Mouse (Mus musculus) Muller cell, postnatal 12 days (primary cell): ENCODE results near the gene Rsph14.
"Not testable (repeated sequence)": the region's sequence is repeated elsewhere in the genome, so short reads cannot be mapped to it uniquely, and the experiment has no call there.

Experiments
- DNase-seq: peaks from one replicate; pipeline ENCODE4 v3.0.0-alpha.2; 2015; ENCODE audit errors: inconsistent ontology term

The Rsph14 gene

DNA sequence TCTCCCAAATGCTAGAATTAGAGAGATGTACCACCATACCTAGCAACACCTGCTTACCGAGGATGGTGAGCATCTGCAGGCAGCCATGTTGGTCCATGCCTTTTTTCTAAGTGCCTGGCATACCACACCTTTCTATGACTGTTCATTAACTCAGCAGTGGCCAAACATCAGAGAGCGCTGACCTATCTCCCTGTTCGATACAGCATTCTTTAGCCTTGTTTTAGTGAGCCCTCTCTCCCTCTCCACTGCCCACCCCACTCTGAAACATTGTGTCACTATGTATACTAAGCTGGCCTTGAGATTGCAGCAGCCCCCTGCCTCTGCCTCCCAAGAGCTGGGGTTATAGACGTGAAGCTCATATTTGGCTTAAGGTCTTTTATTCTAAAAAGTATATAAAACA is 21.3 kb upstream of the Rsph14 start:
- DNase-seq, result no peak

GRCm38 (mm10) chr10:75052902-75053301 is 20.5 kb upstream of the Rsph14 start:
- no peak for DNase-seq

DNA sequence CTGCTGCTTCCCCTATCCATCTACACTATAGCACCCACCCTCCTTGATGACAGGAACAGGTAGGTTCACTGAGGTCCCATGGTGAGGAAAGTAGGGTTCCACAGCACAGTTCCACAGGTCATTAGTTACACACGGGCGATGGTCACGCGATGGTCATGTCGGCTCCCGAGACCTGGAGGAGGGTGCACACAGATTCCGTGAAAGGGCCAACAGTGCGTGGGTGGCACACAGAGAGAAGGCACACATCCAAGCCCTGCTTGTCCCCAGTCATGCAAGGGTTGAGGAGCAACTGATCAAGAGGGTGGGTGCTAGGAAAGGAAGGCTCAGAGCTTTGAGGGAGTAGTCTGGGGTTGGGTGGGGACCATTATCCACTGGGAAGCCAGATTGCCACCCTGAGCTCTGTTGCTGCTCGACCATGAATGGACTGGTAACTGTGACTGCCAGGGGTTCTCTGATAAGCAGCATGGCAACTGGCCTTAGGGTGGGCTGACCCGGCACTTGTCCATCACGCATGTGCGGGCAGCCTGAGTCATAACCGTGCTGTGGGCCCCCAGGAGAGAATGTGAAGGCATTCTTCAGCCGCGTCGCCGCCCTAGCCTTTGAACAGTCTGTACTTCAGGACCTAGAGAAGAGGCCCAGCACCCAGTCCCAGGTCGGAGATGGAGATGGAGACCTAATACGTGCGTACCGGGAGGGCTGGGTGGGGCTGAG is 19.1 kb upstream of the Rsph14 start:
- no peak for DNase-seq

DNA sequence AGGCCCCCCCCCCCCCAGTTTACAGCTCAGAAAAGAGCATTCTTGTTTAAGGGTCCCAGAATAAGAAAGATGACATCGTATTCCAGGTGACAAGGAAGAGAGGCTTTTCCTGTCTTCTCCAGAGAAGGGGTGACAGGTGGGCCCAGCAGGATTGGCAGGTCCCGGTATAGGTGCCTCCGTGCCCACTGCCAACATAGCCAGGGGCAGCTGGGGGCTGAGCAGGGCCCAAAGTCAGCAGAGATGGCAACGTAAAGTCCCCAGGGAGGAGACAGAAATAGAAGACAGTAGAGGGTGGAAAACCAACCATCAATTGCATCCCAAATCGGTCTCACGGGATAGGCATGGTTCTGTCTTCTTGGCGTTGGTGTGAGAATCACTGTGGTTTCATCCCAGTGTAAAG is 16.3 kb upstream of the Rsph14 start:
- no peak for DNase-seq

DNA sequence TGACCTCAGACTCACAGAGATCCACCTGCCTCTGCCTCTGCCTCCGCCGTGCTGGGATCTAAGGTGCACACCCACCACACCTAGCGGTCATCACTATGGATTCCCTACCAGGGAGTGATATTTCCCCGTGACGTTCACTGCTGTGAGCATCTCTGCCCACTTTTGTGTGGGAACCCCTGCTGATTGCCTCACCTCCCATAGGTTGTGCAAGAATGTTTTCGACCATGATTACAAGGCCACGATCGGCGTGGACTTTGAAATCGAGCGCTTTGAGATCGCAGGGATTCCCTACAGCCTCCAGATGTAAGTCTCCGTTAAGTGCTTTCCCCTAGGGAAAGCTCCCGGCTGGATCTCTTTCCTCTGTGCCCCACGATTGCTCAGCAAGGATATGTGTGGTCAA is 13.4 kb upstream of the Rsph14 start:
- no peak for DNase-seq

DNA sequence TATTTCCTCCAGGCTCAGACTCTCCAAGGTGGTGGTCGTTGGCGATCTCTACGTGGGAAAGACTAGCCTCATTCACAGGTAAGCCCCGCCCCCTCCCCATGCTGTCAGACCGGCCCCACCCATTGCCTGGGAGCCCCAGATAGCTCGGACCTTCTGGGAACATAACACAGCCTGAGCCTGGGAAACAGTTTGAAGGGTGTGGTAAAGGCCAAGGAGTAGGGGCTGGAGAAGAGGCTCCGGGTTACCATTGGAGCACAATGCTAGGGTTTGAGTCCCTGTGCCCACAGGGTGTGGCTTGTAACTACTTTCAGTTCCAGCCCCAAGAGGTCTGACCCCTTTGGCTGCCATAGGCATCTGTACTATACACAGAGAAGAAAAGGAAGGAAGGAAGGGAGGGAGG is 12.1 kb upstream of the Rsph14 start:
- DNase-seq, result no peak

- not testable (repeated sequence) for DNase-seq
Observed at GRCm38 (mm10) chr10:75042060-75042459, 9.7 kb upstream of the Rsph14 start.

- DNase-seq, result peak; percentile 97
Observed at GRCm38 (mm10) chr10:75036883-75037379, 4.5 kb upstream of the Rsph14 start, which contains the start of gene Rab36. Rab36 (plus strand) TSS chr10:75037058.

GRCm38 (mm10) chr10:75031345-75032114 is 856 bp downstream of the Rsph14 start:
- peak; percentile 7 for DNase-seq

DNA sequence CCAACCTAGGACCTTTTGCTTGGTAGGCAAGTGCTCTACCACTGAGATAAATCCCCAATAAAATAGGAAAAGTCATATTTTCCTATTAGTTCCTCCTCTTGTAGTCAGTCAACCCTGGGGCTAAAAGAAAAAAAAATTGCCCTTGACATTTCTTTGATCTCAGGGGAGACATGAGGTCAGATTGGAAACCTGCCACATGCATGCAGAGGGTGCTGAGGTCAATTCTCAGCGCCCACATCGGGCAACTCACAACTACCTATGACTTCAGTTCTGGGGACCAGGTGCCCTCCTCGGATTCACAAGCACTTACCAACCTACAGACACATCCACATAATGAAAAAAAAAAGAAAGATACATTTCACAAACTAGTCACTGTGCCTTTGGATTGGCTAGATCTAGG is 2.2 kb downstream of the Rsph14 start:
- no peak for DNase-seq

DNA sequence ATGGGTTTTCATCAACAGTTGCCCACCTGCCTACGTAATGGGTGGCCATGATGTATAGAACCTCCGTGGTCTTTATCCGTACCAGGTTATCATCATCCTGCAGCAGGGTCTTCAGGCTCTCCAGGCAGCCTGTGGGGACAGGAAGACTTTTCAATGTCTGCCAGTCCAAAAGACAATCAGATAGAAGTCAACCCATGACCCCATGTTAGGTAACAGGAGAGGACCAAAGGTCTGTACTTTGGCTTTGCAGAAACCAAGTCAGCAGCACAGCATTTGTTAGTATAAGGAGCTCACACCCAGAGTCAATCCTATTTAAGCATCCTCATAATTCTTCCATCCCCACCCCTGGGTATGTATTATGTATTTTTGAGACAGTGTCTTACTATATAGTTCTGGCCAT is 2.7 kb downstream of the Rsph14 start:
- no peak for DNase-seq

DNA sequence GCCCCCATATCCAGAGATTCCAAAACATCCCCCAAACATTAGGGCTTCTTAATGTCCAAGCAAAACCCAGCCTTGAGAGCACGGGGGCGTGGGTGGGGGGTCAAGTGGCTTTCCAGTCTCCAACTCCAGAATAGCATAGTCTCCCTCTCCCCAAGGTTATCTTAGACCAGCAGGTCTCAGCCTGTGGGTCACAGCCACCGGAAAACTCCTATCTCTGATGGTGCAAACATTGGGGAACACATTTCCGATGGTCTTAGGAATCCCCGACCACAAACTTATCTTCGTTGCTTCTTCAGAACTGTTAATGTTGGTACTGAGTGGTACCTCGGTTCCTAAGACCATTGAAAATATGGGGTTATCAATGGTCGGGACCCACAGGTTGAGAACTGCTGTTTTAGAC is 3.6 kb downstream of the Rsph14 start:
- DNase-seq, result no peak

DNA sequence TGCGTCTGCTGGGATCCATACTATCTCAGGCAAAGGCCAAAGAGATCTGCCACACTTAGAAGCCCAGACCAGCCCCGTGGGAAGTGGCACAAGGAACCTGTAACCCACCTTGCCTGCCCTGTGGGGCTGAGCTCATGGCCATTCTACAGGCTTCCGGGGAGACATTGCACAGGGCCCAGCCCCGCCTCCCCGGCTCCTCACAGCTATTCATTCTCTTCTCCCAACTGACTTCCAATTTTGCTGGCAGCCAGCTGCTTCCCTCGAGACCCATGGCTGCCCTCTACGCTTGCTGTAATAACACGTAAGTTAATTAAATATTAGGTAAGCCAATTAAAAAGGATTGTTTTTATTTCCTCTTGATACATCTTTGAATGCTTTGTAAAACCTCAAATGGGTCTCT is 5.9 kb downstream of the Rsph14 start:
- no peak for DNase-seq

- peak; percentile 57 for DNase-seq
Observed at GRCm38 (mm10) chr10:75021138-75021537, 11.2 kb downstream of the Rsph14 start.

- no peak for DNase-seq
Observed at GRCm38 (mm10) chr10:75020271-75020670, 12.1 kb downstream of the Rsph14 start.

DNA sequence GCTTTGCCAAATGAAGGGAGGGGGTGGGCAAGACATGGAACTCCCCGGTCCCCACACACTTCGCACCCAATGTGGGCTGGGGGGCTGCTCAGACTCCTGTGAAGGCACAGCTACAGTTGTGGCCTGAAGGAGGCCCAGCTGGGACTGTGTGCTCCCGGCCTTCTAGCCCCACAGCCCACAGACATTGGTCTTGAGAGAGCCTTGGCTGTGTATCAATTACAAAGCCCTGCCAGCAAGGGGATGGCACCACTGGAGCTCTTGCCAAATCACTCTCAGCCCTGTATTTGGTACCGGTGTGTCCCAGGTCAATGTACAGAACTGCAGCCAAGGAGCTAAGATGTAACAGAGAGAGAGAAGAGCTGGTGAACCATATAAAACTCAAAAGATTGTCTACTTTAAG is 15.9 kb downstream of the Rsph14 start:
- no peak for DNase-seq

GRCm38 (mm10) chr10:75015465-75015864 is 16.9 kb downstream of the Rsph14 start:
- no peak for DNase-seq

DNA sequence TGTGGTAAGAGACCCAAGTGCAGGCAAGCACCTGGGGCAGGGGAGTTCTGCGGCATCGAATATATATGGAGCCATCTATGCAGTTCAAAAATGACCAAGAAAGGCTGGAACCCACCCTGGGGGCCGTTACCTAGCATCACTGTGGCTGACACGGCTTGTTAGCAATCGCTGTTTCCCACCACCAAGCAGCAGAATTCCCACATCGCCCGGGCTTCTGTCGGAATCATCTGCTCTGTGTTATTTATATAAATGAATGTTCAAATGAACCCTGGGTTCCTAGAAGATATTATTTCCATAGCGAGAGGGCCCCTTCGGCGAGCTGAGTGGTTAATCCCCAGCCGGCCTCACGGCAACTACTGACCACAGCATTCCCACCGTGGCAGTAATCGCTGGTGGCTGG is 21.7 kb downstream of the Rsph14 start:
- no peak for DNase-seq

GRCm38 (mm10) chr10:75006889-75007662 is 25.3 kb downstream of the Rsph14 start:
- no peak for DNase-seq

- DNase-seq, result no peak
Observed at GRCm38 (mm10) chr10:75004067-75004466, 28.3 kb downstream of the Rsph14 start.

DNA sequence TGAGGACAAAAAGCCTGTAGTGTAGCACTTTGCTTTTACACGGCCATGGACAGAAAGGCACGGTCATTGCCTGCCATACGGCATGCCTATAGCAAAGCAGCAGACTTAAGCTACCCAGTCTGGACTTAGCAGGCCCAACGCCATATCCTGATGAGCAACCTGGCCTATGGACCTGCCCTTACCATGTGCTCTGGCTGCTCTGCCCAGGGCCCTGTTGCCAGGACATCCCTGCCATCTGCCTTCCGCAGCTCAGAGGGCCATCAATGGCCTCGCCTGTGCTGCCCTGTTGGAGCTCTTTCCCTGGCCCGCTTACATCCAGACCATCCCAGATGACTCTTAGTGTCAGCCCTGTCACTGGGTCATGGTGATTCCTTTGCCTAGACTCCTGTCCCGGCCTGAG is 31.0 kb downstream of the Rsph14 start:
- DNase-seq, result no peak

GRCm38 (mm10) chr10:74995377-74995776 is 37.0 kb downstream of the Rsph14 start:
- DNase-seq, result peak; percentile 33
